Mouse (Mus musculus): Measurements from ENCODE around the gene Xylb. TPM values are rescaled to one million over a fixed set of nuclear protein-coding genes. Genes with fewer than 3 reads are reported as not detected.

Xylb gene
- 5.0 and 5.2 TPM in 2 replicates for polyA plus RNA-seq (2014; fragmentation: Nextera tagmentation; extraction: Ambion mirVana)

GRCm38 (mm10) chr9:119357331-119358057, at the start of gene Xylb:
Xylb (plus strand) TSS chr9:119357381.
- peak within 1 kb of the TSS; percentile 70 for H3K4me3 ChIP-seq (ENCODE audit: low read depth, low read length)
- peak; percentile 89 for ATAC-seq (ENCODE audit: insufficient number of reproducible peaks, insufficient read depth, low FRiP score, low read depth)
- no peaks in the 10 kb centered on the region for H3K27me3 ChIP-seq (ENCODE audit: control insufficient read depth, insufficient read depth, low read length)
- H3K9ac ChIP-seq (replicated peaks; ENCODE audit: low read depth, low read length): peak within 1 kb of the TSS; percentile 57
- H3K4me2 ChIP-seq (replicated peaks; ENCODE audit: low read depth, low read length): peak within 1 kb of the TSS; percentile 85
- no peaks in the 10 kb centered on the region for H3K36me3 ChIP-seq (ENCODE audit: control insufficient read depth, insufficient read depth, low read length)
- H3K27ac ChIP-seq (ENCODE audit: low read length): no peak within 1 kb of the TSS
- no peaks in the 10 kb centered on the region for H3K4me1 ChIP-seq (ENCODE audit: control insufficient read depth, insufficient read depth, low read length)
- WGBS: 3% methylated on average over 65 of the region's 65 CpGs
- H3K9me3 ChIP-seq (ENCODE audit: control insufficient read depth, low read depth, low read length): no peaks in the 10 kb centered on the region

- Histone ChIP-seq H3K9me3 (ENCODE audit: control insufficient read depth, low read depth, low read length) (no peaks in the 10 kb centered on the region), H3K36me3 (ENCODE audit: control insufficient read depth, insufficient read depth, low read length) (no peaks in the 10 kb centered on the region), H3K4me3 (ENCODE audit: low read depth, low read length) (no peak overlapping the region), H3K4me2 (replicated peaks; ENCODE audit: low read depth, low read length) (no peak overlapping the region), H3K4me1 (ENCODE audit: control insufficient read depth, insufficient read depth, low read length) (no peaks in the 10 kb centered on the region), H3K27me3 (ENCODE audit: control insufficient read depth, insufficient read depth, low read length) (no peaks in the 10 kb centered on the region), H3K27ac (ENCODE audit: low read length) (no peak overlapping the region), H3K9ac (replicated peaks; ENCODE audit: low read depth, low read length) (no peak overlapping the region)
- 87% methylated on average over 1 of the region's 1 CpGs for WGBS
- ATAC-seq (ENCODE audit: insufficient number of reproducible peaks, insufficient read depth, low FRiP score, low read depth): no peak
These were observed 48.1 kb upstream of the Xylb start for GRCm38 (mm10) chr9:119309067-119309466.

- no peaks in the 10 kb centered on the region for H3K4me1 ChIP-seq (ENCODE audit: control insufficient read depth, insufficient read depth, low read length)
- no peak overlapping the region for H3K4me3 ChIP-seq (ENCODE audit: low read depth, low read length)
- 93% methylated on average over 10 of the region's 10 CpGs for WGBS
These were observed 44.1 kb upstream of the Xylb start for GRCm38 (mm10) chr9:119313096-119313495.

DNA sequence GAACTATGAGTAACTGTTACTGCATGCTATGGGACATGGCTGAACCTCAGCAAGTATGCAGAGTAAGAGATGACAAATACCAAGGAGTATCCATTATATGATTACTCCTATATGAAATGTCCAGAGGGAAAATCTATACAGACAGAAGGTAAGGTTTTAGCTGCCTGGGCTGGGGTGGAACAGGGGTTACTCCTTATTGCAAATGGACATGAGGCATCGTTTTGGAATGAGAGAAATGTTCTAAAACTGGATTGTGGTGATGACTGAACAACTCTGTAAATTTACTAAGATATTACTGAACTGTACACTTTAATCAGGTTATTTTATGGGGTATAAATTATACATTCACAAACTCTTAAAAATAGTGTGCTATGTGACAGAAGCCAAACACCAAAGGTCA, 38.3 kb upstream of the Xylb start:
- Histone ChIP-seq H3K36me3 (ENCODE audit: control insufficient read depth, insufficient read depth, low read length) (no peaks in the 10 kb centered on the region), H3K4me1 (ENCODE audit: control insufficient read depth, insufficient read depth, low read length) (peaks cover 5% of the 10 kb centered on the region; the same call in 1 of the 2 replicates), H3K27ac (ENCODE audit: low read length) (no peak overlapping the region), H3K9me3 (ENCODE audit: control insufficient read depth, low read depth, low read length) (no peaks in the 10 kb centered on the region), H3K4me3 (ENCODE audit: low read depth, low read length) (no peak overlapping the region), H3K9ac (replicated peaks; ENCODE audit: low read depth, low read length) (no peak overlapping the region), H3K27me3 (ENCODE audit: control insufficient read depth, insufficient read depth, low read length) (no peaks in the 10 kb centered on the region), H3K4me2 (replicated peaks; ENCODE audit: low read depth, low read length) (no peak overlapping the region)
- ATAC-seq (ENCODE audit: insufficient number of reproducible peaks, insufficient read depth, low FRiP score, low read depth): no peak
- 88% methylated on average over 1 of the region's 1 CpGs for WGBS

More at GRCm38 (mm10) chr9:119313096-119313495, 44.1 kb upstream of the Xylb start:
- no peak for ATAC-seq (ENCODE audit: insufficient number of reproducible peaks, insufficient read depth, low FRiP score, low read depth)
- no peaks in the 10 kb centered on the region for H3K9me3 ChIP-seq (ENCODE audit: control insufficient read depth, low read depth, low read length)
- no peaks in the 10 kb centered on the region for H3K27me3 ChIP-seq (ENCODE audit: control insufficient read depth, insufficient read depth, low read length)
- no peak overlapping the region for H3K4me2 ChIP-seq (replicated peaks; ENCODE audit: low read depth, low read length)
- H3K9ac ChIP-seq (replicated peaks; ENCODE audit: low read depth, low read length): no peak overlapping the region
- no peak overlapping the region for H3K27ac ChIP-seq (ENCODE audit: low read length)
- H3K36me3 ChIP-seq (ENCODE audit: control insufficient read depth, insufficient read depth, low read length): no peaks in the 10 kb centered on the region

DNA sequence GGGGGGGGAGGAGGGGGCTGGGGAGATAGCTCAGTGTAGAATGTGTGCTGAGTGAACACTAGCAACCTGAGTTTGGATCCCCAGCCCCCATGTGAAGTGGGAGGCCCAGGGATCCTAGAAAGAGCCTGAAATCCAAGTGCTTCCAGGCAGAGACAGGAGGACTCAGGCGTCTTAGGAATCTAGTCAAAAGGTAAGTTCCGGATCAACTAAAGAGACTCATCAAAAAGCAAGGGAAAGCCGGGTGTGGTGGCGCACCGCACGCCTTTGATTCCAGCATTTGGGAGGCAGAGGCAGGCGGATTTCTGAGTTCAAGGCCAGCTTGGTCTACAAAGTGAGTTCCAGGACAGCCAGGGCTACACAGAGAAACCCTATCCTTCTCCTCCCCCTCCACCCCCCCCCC, 36.7 kb upstream of the Xylb start:
- Histone ChIP-seq H3K4me2 (replicated peaks; ENCODE audit: low read depth, low read length) (peak overlapping the region; percentile 80), H3K9me3 (ENCODE audit: control insufficient read depth, low read depth, low read length) (no peaks in the 10 kb centered on the region), H3K36me3 (ENCODE audit: control insufficient read depth, insufficient read depth, low read length) (no peaks in the 10 kb centered on the region), H3K4me3 (ENCODE audit: low read depth, low read length) (no peak overlapping the region), H3K9ac (replicated peaks; ENCODE audit: low read depth, low read length) (no peak overlapping the region), H3K4me1 (ENCODE audit: control insufficient read depth, insufficient read depth, low read length) (peaks cover 5% of the 10 kb centered on the region; the same call in 1 of the 2 replicates), H3K27ac (ENCODE audit: low read length) (no peak overlapping the region), H3K27me3 (ENCODE audit: control insufficient read depth, insufficient read depth, low read length) (no peaks in the 10 kb centered on the region)
- no peak for ATAC-seq (ENCODE audit: insufficient number of reproducible peaks, insufficient read depth, low FRiP score, low read depth)
- WGBS: 84% methylated on average over 7 of the region's 7 CpGs

DNA sequence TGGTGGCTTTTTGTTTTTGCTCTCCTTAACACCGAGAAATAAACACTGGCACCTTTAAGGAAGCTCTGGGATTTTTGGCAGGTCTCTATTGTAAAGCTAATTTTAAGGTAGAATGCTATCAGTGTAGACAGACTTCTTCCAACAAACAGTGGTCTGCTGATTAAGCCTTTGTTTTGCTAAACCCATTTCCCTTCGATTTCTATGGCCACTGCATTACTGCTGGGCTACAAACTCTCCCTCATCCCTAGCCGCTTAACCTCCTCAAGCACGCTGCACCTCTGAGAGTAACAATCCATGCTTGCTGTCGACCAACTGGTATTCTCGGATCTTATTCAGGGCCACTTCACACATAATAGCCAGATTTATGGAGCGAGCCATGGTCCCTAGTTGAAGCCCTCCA, 36.2 kb upstream of the Xylb start:
- peak overlapping the region; percentile 6; the same call in 1 of the 2 replicates for H3K9ac ChIP-seq (replicated peaks; ENCODE audit: low read depth, low read length)
- H3K27me3 ChIP-seq (ENCODE audit: control insufficient read depth, insufficient read depth, low read length): no peaks in the 10 kb centered on the region
- H3K9me3 ChIP-seq (ENCODE audit: control insufficient read depth, low read depth, low read length): no peaks in the 10 kb centered on the region
- ATAC-seq (ENCODE audit: insufficient number of reproducible peaks, insufficient read depth, low FRiP score, low read depth): no peak
- H3K27ac ChIP-seq (ENCODE audit: low read length): no peak overlapping the region
- WGBS: 12% methylated on average over 7 of the region's 7 CpGs
- H3K36me3 ChIP-seq (ENCODE audit: control insufficient read depth, insufficient read depth, low read length): no peaks in the 10 kb centered on the region
- H3K4me3 ChIP-seq (ENCODE audit: low read depth, low read length): peak overlapping the region; percentile 79
- peaks cover 5% of the 10 kb centered on the region; the same call in 1 of the 2 replicates for H3K4me1 ChIP-seq (ENCODE audit: control insufficient read depth, insufficient read depth, low read length)
- H3K4me2 ChIP-seq (replicated peaks; ENCODE audit: low read depth, low read length): peak overlapping the region; percentile 80

- Histone ChIP-seq H3K4me3 (ENCODE audit: low read depth, low read length) (peak overlapping the region; percentile 79), H3K9ac (replicated peaks; ENCODE audit: low read depth, low read length) (peak overlapping the region; percentile 67), H3K4me1 (ENCODE audit: control insufficient read depth, insufficient read depth, low read length) (peaks cover 5% of the 10 kb centered on the region; the same call in 1 of the 2 replicates), H3K27ac (ENCODE audit: low read length) (peak overlapping the region; percentile 90), H3K9me3 (ENCODE audit: control insufficient read depth, low read depth, low read length) (no peaks in the 10 kb centered on the region), H3K27me3 (ENCODE audit: control insufficient read depth, insufficient read depth, low read length) (no peaks in the 10 kb centered on the region), H3K36me3 (ENCODE audit: control insufficient read depth, insufficient read depth, low read length) (no peaks in the 10 kb centered on the region), H3K4me2 (replicated peaks; ENCODE audit: low read depth, low read length) (peak overlapping the region; percentile 80)
- ATAC-seq (ENCODE audit: insufficient number of reproducible peaks, insufficient read depth, low FRiP score, low read depth): peak; percentile 11; the same call in 1 of the 2 replicates
- under 1% methylated on average over 59 of the region's 59 CpGs for WGBS
These were observed 35.6 kb upstream of the Xylb start for GRCm38 (mm10) chr9:119321392-119322229.

All from stomach, embryonic 14.5 days (tissue).